Mouse (Mus musculus) left cerebral cortex, adult 8-10 months (tissue): ENCODE data around the gene Gm14085. TPM values are rescaled to one million over a fixed set of nuclear protein-coding genes. Genes with fewer than 3 reads are reported as not detected.
"Not testable (repeated sequence)": the region's sequence is repeated elsewhere in the genome, so short reads cannot be mapped to it uniquely, and the experiment has no call there.

Source experiments
- DNase-seq, 2 experiments: peaks; one replicate each; pipeline ENCODE4 v3.0.0; 2022; ENCODE audit warnings: low spot score in 2 of 2
- total RNA-seq, 4 experiments: library from RNA; stranded (reverse); gene quantifications; 2 replicates each; pipeline ENCODE4 v1.2.4; 2022

The Gm14085 gene
- not detected for total RNA-seq

GRCm38 (mm10) chr2:122484641-122485040 lies at the start of gene Gm14085:
Gene Gm14085, plus strand, starts transcription at chr2:122484941.
- DNase-seq: no peak

DNA sequence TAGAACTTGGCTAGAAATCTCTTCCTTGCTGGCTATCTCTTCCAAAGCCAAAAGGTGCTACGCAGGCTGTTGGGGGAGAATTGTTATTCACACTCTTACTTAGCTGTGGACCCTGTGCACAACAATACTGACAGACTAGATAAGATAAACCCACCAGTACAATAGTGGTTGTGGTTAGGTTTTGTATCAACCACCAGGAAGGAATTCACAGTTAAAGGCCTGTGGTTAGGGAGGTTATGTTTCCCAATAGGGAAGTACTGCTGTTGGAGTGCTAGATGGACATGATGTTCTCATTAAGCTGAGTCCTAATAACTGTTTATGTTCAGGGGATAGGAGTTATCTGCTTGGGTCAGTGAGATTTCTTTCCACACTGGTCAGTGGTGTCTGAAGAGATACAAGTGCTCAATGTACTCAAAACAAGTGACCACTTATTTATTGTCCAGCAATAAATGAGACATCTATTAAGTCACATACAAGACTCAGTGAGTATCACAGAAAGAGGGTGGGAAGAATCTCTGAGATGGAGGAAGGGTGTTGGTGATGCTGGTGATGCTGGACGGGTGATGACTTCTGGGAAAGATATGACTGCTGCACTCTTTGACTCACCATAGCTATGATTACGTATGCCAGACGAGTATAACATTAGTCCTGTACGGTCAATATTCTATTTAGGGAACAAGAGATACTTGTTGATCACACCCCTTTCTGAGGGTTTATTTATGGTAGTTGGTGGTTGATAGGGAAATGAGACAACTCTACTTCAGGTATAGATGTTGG lies 45.8 kb upstream of the Gm14085 start:
- not testable (repeated sequence) for DNase-seq

DNA sequence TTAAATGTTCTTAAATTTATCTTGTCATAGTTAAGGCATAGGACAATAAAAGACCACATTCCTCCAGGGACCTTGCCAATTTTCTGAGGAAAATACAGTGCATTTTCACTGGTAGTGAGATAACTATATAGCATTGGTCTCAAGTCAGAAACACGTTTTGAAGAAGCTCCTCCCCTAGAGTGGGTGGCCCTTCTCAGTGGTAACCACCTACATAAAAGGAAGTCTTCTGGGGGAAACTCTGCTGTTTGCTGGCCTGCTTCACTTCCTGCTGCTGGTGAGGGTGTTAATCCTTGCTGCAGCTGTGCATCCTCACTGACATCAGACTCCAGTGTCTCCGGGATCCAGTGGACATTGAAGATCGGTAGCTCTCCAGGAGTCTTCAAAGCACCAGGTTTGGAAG lies 44.2 kb upstream of the Gm14085 start:
- DNase-seq: not testable (repeated sequence)

DNA sequence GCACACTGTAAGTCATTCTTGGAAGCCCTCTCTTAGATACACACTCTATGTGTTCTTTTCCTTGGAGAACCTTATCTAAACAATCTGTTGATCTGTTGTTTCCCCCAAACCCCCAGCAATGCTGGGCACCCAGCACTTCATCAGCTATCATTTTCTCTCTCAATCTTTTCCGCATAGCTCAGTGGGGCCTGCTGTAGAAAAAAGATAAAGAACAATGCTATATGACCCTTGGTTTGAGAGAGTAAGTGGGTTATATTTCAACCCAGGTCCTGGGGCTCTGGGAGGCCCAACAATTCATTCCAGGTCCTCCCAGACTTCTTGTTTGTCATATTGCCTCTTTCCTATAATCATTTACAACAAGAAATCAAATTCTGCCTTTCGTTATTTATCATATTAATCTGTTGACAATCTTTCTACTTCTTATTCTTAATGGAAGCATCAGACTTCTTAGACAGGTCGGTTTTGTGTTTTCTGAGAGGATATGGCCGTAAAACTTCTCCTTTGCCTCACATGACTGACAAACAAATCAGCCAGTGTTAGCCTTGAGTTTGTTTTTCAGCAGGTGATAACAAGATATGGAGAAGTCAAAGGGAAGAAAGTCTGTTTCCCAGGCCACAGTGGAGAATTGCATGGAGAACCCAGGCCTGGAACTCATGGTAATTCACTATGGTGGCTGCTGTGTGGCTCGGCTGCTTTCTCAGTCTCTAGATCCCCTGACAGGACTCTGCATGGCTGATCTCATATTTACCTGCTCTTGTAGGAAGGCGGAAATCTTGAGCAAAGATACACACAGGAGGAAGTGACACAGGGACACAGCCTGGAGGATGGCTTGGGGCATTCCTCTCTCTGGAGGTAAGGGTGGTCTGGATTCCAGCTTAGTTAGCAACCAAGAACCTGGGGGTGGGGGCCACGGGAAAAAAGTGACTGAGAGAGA lies 43.5 kb upstream of the Gm14085 start:
- no peak for DNase-seq

GRCm38 (mm10) chr2:122450351-122450750 lies 34.4 kb upstream of the Gm14085 start:
- DNase-seq: no peak

DNA sequence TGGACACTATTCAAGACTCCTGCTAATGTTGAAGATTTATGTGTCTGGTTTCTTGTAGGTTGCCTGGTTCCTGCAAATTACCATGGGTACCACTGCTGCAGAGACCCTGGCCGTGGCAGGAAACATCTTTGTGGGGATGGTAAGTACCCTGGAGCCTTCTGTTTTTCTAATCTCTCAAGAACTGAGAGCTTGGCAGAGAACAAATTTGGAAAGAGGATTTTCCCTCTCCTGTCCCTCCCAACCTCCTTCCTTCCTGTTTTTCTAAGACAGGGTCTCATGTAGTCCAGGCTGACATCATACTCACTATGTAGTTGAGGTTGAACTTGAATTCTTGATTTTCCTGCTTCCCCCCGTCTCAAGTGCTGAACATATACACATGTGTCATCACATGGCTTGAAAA lies 32.3 kb upstream of the Gm14085 start:
- DNase-seq: no peak

DNA sequence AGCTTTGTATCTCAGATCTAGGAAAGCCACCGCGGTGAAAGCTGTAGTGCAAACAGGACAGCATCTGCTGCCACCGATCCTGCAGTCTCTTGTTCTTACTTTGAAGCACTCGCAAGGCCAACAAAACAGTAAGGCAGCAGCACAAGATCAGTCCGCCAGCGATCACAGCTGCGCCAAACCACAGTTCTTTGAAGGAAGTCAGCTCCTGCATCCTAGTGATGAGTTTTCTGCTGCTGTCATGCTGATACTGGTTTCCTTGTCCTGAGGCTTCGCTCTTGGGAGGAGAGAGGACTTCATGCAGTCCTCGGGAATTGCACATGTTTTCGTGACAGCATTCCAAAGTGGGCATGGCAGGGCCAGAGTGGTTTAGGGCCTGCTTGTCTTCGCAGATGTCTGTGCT lies 17.8 kb upstream of the Gm14085 start:
- DNase-seq: peak in 1 of 2 experiments; percentile 4

DNA sequence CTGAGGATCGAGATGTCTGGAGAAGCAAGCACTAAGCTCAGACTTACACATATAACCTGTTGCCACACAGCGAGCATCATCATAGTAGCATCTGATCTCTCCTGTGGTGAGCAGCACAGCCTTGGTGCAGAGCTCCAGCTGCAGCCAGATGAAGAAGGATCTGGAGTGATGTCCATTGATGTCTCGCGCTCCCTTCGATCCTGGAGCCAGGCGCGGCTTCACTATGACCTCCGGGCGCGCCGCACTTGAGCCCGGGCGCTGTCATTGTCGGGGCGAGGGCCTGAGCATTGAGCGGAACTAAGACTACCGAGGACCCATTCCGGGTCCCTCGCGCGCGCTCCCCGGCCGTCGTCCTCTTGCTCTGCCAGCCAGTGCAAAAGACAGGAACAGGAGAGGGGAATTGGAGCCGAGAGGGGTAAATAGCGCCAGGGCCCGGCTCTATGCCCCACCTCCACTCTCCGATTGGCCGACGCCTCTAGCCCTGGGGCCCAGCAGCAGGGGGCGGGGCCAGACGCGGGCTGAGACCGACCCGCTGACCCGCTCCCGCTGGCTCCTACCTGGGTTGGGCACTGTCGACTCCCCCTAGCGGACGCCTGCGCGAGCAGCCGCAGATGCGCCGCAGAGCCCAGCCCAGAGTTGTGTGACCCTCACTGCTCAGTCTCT lies 17.3 kb upstream of the Gm14085 start:
- DNase-seq: peak; percentile 66 to 89

GRCm38 (mm10) chr2:122469221-122469620 lies 15.5 kb upstream of the Gm14085 start:
- DNase-seq: no peak

DNA sequence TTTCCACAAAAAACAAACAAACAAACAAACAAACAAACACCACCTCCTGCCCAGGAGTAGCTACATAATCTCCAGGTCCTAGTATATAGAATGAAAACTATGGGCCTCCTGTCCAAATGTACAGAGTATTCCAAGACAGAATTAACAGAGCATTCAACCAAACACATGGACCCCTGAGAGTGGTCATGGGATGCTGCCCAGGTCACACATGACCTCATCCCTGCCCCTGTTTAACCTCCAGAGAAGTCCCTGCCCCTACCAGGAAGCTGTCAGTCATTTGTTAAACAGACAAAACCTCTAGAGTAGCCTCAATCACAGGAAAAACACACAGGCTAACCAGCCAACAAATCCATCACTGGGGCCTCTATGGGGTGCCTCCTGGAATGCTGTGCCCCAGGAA lies 8.2 kb upstream of the Gm14085 start:
- no peak for DNase-seq

DNA sequence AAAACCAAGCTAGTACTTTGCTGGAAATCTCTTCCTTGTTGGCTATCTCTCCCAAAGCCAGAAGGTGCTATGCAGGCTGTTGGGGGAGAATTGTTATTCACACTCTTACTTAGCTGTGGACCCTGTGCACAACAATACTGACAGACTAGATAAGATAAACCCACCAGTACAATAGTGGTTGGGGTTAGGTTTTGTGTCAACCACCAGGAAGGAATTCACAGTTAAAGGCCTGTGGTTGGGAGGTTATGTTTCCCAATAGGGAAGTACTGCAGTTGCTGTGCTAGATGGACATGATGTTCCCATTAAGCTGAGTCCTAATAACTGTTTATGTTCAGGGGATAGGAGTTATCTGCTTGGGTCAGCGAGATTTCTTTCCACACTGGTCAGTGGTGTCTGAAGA lies 954 bp upstream of the Gm14085 start:
- DNase-seq: not testable (repeated sequence)

DNA sequence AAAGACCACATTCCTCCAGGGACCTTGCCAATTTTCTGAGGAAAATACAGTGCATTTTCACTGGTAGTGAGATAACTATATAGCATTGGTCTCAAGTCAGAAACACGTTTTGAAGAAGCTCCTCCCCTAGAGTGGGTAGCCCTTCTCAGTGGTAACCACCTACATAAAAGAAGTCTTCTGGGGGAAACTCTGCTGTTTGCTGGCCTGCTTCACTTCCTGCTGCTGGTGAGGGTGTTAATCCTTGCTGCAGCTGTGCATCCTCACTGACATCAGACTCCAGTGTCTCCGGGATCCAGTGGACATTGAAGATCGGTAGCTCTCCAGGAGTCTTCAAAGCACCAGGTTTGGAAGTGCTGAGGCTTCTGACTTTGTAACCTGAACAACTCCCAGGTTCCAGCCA lies 913 bp downstream of the Gm14085 start:
- not testable (repeated sequence) for DNase-seq

GRCm38 (mm10) chr2:122486122-122486521 lies 1.4 kb downstream of the Gm14085 start:
- DNase-seq: not testable (repeated sequence)

- DNase-seq: no peak
These were observed 1.9 kb downstream of the Gm14085 start for GRCm38 (mm10) chr2:122486674-122487073.

DNA sequence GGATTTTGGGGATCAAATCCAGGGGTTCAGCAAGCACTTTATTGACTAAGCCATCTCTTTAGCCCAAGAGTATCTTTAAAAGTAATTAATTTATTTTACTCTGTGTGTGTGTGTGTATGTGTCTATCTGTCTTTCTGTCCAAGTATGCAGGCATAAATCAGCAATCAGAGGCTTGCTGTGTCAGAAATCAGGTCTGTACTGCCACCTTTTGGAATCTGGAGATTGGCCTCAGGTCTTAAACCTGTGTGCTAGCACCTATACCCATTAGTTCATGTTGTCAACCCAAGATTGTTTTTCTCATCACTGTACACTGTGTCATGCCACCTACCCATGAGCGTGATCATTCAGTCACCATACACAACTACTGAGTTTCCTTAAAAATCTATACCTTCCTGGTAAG lies 45.0 kb downstream of the Gm14085 start:
- not testable (repeated sequence) for DNase-seq

DNA sequence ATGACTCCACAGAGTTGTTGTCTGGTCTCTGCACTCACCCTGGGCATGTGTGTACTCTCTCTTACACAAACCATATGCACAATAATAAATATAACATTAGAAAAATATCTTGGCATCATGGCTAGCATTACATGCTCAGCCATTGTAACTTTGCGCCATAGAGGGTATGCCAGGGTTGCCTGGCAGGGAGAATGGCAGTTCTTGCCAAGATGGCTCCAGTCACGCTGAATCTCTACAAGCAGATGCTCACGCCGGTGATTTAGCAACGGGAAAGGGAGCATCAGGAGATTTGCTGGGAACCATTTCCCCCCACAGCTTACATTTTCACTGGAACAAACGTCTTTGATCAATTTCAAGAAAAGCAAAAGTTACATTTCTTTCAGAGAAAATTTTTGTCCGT lies 46.5 kb downstream of the Gm14085 start:
- DNase-seq: no peak

- DNase-seq: no peak
These were observed 47.0 kb downstream of the Gm14085 start for GRCm38 (mm10) chr2:122531726-122532125.

DNA sequence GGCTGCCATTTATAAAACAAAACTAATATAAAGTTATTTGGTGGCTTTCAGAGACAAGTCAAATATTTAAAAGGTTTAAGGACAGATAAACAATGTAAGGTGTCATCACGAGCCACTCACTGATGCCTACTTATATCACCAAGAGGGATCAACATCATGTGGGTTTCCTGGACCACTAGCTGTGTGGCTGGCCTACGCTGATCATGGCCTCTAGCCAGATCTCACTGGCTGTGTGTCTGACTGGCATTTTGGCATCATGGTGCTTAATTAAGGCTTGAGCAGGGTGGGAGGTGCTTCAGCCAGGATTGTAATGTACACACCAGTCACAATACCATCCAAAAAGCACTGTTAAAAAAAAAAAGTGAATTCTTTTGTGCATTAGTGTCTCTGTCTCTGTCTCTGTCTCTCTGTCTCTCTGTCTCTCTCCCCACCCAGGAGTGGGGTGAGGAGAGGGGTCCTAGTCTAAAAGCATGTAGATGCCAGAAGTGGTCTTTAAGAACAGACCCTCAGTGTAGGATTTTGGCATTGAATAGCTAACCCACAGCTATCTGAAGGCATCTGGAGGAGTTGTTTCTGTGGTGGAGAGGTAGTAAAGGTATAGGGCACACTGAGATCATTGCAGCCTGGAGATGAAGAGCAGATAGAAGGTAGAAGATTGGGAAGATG lies 47.5 kb downstream of the Gm14085 start:
- no peak for DNase-seq

- DNase-seq: no peak
These were observed 48.1 kb downstream of the Gm14085 start for GRCm38 (mm10) chr2:122532802-122533186.

DNA sequence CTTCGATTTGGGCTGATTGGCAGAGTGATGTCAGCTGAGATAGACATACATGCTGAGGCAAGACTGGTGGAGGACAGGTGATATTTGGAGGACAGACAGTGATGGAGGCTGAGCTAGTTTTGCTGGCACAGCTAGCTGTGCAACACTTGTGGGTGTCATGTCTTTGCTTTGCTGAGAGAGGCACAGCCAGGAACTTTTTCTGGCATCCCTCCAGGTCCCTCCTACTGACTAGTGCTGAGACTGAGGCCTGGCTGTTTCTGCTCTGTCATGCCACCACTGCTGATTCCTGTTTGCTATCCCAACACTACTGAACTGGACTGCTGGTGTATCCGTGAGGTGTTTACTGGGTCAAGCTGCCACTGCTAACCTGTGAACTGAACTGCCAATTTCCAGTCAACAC lies 48.6 kb downstream of the Gm14085 start:
- peak in 1 of 2 experiments; percentile 34 for DNase-seq

DNA sequence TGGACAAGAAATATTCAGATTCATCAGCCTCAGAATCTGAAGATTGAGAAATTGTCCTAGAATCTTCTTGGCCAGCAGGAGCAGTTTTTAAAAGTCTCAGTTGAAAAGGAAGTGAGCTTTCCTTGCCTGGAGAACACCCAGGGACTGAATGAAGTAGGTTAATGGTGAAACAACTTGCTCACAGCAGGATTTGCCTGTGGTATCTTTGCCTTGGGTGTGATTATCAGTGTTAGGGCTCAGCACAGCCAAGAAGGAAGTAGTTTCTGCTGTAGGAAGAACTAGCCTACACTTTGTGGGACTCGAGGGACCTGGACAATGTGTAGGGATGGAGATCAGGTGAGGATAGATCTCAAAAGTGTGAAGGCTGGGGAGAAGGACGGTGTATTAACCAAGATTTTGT lies 49.9 kb downstream of the Gm14085 start:
- DNase-seq: no peak
